Mouse (Mus musculus) testis, postnatal 14 days (tissue): ENCODE results near the gene Tdrd5.
"Not testable (repeated sequence)": the region's sequence is repeated elsewhere in the genome, so short reads cannot be mapped to it uniquely, and the experiment has no call there.

Experiments
- DNase-seq: peaks from one replicate; pipeline ENCODE4 v3.0.0; 2021; ENCODE audit warnings: low spot score

Gene Tdrd5

GRCm38 (mm10) chr1:156302911-156303749 is at the start of gene Tdrd5:
Gene Tdrd5, minus strand, starts transcription at chr1:156303664.
- peak; percentile 77 for DNase-seq

- DNase-seq = no peak
Observed at GRCm38 (mm10) chr1:156352466-156352865, 49.0 kb upstream of the Tdrd5 start.

GRCm38 (mm10) chr1:156350441-156350840 is 47.0 kb upstream of the Tdrd5 start:
- DNase-seq = no peak

GRCm38 (mm10) chr1:156349031-156349430 is 45.6 kb upstream of the Tdrd5 start:
- DNase-seq = no peak

- no peak for DNase-seq
Observed at GRCm38 (mm10) chr1:156345633-156346032, 42.2 kb upstream of the Tdrd5 start.

GRCm38 (mm10) chr1:156344433-156344832 is 41.0 kb upstream of the Tdrd5 start:
- DNase-seq = no peak

GRCm38 (mm10) chr1:156340847-156341246 is 37.4 kb upstream of the Tdrd5 start:
- no peak for DNase-seq

- no peak for DNase-seq
Observed at GRCm38 (mm10) chr1:156323126-156323525, 19.7 kb upstream of the Tdrd5 start.

- no peak for DNase-seq
Observed at GRCm38 (mm10) chr1:156310630-156311029, 7.2 kb upstream of the Tdrd5 start, which contains the start of gene Nphs2. Gene Nphs2, plus strand, starts transcription at chr1:156310727.

- no peak for DNase-seq
Observed at GRCm38 (mm10) chr1:156308595-156308994, 5.1 kb upstream of the Tdrd5 start.

- no peak for DNase-seq
Observed at GRCm38 (mm10) chr1:156290016-156290415, 13.4 kb downstream of the Tdrd5 start.

- not testable (repeated sequence) for DNase-seq
Observed at GRCm38 (mm10) chr1:156289222-156289587, 14.3 kb downstream of the Tdrd5 start.

GRCm38 (mm10) chr1:156288556-156289221 is 14.8 kb downstream of the Tdrd5 start:
- no peak for DNase-seq

- no peak for DNase-seq
Observed at GRCm38 (mm10) chr1:156285541-156285896, 17.9 kb downstream of the Tdrd5 start.

GRCm38 (mm10) chr1:156284851-156285540 is 18.5 kb downstream of the Tdrd5 start:
- peak; percentile 81 for DNase-seq

GRCm38 (mm10) chr1:156284207-156284606 is 19.3 kb downstream of the Tdrd5 start:
- DNase-seq = no peak

- no peak for DNase-seq
Observed at GRCm38 (mm10) chr1:156280131-156280530, 23.3 kb downstream of the Tdrd5 start.

- no peak for DNase-seq
Observed at GRCm38 (mm10) chr1:156273647-156274046, 29.8 kb downstream of the Tdrd5 start.

- no peak for DNase-seq
Observed at GRCm38 (mm10) chr1:156271654-156272053, 31.8 kb downstream of the Tdrd5 start.

GRCm38 (mm10) chr1:156270471-156270870 is 33.0 kb downstream of the Tdrd5 start:
- no peak for DNase-seq

GRCm38 (mm10) chr1:156268546-156268945 is 34.9 kb downstream of the Tdrd5 start:
- not testable (repeated sequence) for DNase-seq

- DNase-seq = no peak
Observed at GRCm38 (mm10) chr1:156263946-156264345, 39.5 kb downstream of the Tdrd5 start.

- peak; percentile 15 for DNase-seq
Observed at GRCm38 (mm10) chr1:156263352-156263751, 40.1 kb downstream of the Tdrd5 start.
